Mouse (Mus musculus) kidney, adult 9 months (tissue): ENCODE measurements around the gene Got2.
"Not testable (repeated sequence)": the region's sequence is repeated elsewhere in the genome, so short reads cannot be mapped to it uniquely, and the experiment has no call there.

Source experiments
- DNase-seq: peaks from one replicate; pipeline ENCODE4 v3.0.0; 2022

Gene Got2

GRCm38 (mm10) chr8:95864851-95865250 is 23.5 kb downstream of the Got2 start:
- DNase-seq, result not testable (repeated sequence)

DNA sequence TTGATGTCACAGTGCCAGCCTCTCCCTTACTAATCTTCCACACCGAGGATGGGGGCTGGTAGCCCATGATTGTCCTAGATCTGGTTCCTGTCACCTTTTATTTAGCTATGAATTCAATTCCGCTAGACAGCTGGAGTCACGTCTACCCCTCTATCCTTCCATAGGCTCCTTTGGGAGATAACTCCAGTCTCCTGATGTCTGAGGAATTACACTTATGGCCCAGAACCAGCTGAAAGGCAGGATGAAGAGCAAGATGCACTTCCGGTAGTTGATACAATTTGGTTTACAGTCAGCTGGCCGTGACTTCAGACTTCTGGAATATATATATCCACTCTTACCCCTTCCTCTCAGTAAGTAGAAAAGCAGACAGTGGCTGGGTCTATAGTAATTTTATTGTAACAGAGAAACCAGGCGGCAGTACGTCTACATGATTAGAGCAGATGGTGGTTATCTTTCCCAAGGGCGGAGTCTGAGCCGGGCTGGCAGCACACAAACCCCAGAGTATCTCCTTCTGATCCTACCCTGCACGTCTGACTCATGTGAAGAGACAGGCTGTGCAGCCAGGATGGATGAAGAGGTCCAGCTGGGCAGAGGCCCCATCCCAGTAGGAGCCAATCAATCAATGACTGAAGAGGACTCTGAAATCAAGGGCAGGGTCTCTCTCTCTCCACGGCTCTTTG is 24.4 kb downstream of the Got2 start:
- DNase-seq, result not testable (repeated sequence)

- no peak for DNase-seq
Measured at GRCm38 (mm10) chr8:95854174-95854573, 34.2 kb downstream of the Got2 start.

DNA sequence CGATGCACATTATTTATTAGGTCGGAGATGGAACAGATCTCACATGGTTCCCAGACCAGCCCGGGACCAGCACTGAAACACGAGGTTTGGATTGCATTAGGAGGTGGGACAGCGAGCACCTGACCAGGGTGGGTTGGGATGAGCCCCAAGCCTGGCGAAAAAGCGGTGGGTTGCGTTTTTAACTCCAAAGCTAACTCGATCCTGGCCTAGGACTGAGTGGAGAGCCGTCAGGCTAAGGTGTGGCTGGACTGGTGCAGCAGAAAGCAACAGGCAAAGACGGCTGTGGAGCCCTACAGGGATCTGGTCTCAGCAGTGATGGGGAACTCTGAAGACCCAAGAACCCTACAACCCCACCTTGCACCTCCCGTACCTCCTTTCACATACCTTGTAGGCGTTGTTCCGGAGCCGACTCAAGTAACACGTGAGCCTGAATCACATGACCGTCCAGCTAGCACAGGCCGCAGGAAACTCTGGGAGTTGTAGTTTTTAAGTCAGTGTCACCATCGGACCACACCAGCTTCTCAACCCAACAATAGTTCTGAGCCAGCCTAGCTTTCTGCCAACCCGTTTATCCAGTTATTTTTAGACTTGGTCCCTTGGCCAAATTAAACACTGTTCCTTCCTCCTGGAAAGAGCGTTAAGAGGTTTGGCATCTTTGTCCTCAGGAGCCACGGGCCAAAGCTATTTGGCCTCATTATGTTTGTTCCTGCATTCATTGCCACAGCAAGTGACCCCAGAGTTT is 35.1 kb downstream of the Got2 start, which contains the start of gene Slc38a7:
Slc38a7 (minus strand) TSS at position 438 of the 742 bp plus-strand sequence.
- DNase-seq, result peak; percentile 93

DNA sequence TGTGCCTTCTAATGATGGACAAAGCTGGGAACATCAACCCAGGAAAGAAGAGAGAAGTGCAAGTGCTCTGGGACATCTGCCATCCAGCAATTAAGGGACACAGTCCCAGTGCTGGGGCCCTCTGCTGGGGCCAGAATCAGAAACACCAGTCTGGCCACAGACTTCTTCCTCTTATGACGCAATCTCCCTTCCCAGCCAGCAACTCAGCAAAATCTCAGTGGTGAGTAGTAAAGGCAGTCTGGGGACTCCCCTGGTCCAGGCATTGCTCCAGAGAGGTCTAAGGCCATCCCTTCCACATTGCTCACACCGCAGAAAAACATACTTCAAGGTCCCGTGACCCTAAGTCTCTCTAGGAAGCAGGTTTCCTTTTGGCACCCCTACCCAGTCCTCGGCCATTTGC is 36.1 kb downstream of the Got2 start:
- peak; percentile 65 for DNase-seq

DNA sequence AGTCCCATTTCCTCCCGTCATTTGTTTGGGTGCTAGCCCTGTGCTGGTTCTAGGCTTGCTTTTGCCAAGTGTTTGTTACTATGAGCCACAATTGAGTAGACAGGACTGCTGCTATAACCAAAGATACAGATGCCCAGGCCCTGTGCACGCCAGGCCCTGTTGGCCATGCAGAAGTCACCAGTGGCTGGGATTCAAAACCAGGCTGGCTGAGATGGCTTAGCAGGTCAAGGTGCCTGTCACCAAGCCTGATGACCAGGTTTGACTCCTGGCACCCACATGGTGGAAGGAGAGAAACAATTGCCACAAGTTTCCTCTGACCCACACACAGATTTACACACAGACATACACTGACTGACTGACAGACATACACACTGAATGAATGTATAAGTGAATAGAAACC is 38.0 kb downstream of the Got2 start:
- DNase-seq, result no peak

GRCm38 (mm10) chr8:95848734-95849464 is 39.4 kb downstream of the Got2 start:
- DNase-seq, result no peak

GRCm38 (mm10) chr8:95848061-95848551 is 40.2 kb downstream of the Got2 start:
- no peak for DNase-seq

GRCm38 (mm10) chr8:95845026-95845425 is 43.3 kb downstream of the Got2 start:
- DNase-seq, result no peak

DNA sequence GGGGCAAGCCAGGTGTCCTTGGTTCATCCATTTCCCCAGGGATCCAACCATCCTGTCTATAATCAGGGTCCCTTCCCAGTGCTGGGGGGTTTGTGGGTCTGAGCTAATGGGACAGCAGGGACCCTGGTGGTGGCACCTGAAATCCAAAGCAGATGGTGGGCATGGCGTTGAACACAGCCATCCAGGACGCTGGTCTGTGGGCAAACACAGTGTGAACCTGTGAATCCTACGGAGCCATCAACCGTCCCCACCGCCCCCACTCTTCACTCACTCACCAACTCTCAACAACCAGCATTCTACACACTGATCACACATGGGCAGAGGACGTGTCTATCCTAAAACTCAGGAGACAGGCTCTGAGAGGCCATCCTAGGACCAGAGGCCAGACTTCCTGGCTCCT is 44.4 kb downstream of the Got2 start:
- DNase-seq, result no peak

GRCm38 (mm10) chr8:95841436-95841835 is 46.9 kb downstream of the Got2 start:
- no peak for DNase-seq

- no peak for DNase-seq
Measured at GRCm38 (mm10) chr8:95839289-95839688, 49.1 kb downstream of the Got2 start.

DNA sequence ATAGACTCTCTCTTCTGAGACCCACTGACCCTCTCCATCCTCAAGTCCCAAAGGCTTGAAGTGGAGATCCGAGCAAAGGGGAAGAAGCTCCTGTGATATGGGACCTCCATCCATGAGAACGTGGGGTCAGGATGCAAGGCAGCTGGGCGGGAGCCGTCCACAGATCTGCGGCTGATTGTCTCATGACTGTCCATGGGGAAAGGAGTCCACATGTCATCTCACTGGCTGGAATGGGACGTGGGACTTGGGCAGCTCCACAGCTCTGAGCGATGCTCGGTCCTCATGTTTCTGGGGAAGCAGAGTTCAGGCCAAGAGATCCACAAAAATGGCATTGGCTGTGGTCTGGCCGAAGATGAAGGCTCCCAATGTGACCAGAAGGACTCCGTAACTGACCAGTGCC is 51.1 kb downstream of the Got2 start:
- DNase-seq, result no peak

- no peak for DNase-seq
Measured at GRCm38 (mm10) chr8:95835891-95836290, 52.5 kb downstream of the Got2 start.

GRCm38 (mm10) chr8:95833435-95833984 is 54.8 kb downstream of the Got2 start:
- peak; percentile 31 for DNase-seq

DNA sequence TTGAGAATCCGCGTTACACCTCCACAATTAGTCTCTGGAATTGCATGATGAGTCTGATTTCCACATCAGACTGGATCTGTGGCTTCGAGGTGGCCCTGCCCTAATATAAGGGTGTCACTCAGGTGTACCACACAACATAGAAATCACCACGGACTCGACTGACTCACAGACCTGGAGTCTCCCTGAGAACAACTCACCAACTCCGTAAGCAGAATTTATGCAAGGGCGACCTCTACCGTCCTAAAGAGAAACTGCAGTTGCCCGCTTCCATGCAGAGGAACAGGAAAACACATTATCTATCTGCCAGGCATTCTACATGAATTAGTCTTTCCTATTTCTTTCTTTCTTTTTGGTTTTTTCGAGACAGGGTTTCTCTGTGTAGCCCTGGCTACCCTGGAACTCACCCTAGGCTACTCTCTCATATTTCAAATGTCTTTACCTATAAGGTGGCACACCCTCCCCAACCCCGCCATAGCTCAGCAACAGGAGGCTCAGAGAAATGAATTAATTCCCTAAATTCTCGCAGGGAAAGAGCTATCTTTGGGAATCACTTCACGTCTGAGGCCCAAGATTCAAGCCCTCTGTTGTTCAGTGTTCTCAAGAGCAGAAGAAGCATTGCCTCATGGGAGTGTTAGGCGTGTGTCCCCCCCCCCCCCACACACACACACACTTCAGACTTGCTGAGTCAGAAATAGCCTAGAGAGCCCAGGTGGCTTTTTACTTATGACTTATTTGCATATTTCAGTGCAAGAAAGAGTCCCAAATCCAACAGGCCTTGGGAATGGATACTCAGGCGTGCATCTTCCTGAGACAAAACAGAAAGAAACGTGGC is 55.5 kb downstream of the Got2 start:
- peak; percentile 91 for DNase-seq

DNA sequence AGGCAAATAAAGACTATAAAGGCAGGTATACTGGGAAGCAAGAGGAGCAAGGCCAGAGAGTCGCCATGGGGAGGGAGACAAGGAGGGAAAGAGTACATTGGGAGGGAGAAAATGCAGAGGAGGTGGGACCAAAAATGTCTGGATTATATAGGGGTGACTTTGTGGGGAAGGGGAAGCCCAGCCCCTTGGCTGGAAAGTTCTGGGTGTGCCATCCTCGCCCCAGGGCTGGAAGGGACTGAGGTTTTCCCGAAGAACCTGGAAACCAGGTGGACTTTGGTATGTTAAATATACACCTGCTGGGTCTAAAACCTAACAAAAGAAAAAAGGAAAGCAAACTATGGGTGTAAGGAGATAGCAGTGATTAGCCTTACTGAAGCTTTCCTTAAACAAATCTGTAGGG is 58.2 kb downstream of the Got2 start:
- DNase-seq, result no peak

- DNase-seq, result not testable (repeated sequence)
Measured at GRCm38 (mm10) chr8:95825162-95825561, 63.2 kb downstream of the Got2 start, which contains the start of gene Sap18b. Sap18b (plus strand) TSS chr8:95825346.

- no peak for DNase-seq
Measured at GRCm38 (mm10) chr8:95822699-95823098, 65.6 kb downstream of the Got2 start.

DNA sequence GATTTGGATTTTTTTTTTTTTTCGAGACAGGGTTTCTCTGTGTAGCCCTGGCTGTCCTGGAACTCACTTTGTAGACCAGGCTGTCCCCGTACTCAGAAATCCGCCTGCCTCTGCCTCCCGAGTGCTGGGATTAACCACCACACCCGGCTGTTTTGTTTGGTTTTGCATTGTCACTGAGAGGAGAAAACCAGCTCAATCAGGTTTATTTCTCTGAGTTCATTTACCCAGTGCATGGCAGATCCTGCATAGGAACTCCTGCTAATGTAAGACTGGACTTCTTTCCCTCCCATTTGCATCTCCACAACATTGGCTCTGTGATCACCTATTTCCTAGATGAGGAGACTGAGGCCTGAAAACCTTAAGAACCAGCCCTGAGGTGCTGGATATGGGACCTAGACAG is 66.3 kb downstream of the Got2 start:
- no peak for DNase-seq

- DNase-seq, result no peak
Measured at GRCm38 (mm10) chr8:95821266-95821665, 67.1 kb downstream of the Got2 start.

DNA sequence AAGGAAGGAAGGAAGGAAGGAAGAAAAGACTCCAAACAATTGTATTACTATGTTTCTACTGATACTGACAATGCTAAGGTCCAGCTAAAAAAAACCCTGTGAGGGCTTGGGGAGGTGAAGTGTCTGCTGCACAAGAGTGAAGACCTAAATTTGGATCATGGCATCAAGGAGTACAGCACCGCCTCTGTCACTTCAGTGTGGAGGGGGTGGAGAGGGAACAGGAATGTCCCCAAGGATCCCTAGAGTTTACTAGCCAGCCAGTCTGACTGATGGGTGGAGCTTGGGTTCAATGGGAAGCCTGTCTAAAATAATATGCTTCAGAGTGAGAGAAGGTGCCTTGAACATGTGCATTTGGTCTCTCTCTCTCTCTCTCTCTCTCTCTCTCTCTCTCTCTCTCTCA is 70.1 kb downstream of the Got2 start:
- DNase-seq, result no peak
